Mouse (Mus musculus): ENCODE measurements around the gene Btg4.

GRCm38 (mm10) chr9:51060601-51061000 lies at the start of gene Btg4:
- no peak for TF ChIP-seq POLR2A (IDR thresholded peaks at IDR 0.05; ENCODE audit: insufficient read depth, low read length)
- TF ChIP-seq CTCF (IDR thresholded peaks at IDR 0.05; ENCODE audit: low read depth, low read length) = no peak

All from ES-Bruce4 (cell line).